Mouse (Mus musculus): Measurements from ENCODE around the gene Mlph. TPM values are rescaled to one million over a fixed set of nuclear protein-coding genes. Genes with fewer than 3 reads are reported as not detected.
A peak's percentile ranks its signal among the peaks of the same experiment; 100 is the strongest.

The Mlph gene
- polyA plus RNA-seq, 1 experiment = 0.89 TPM

GRCm38 (mm10) chr1:90945171-90945570 is 30.3 kb downstream of the Mlph start:
- no peaks in the 10 kb centered on the region for H3K4me1 ChIP-seq (ENCODE audit: control insufficient read depth, insufficient read depth, insufficient read length)
- DNase-seq (ENCODE audit: low read depth in 1 of 2, low spot score in 2 of 2) = no peak
- no peaks in the 10 kb centered on the region for H3K27me3 ChIP-seq (ENCODE audit: control insufficient read depth, insufficient read depth, low read length)
- H3K36me3 ChIP-seq (ENCODE audit: control insufficient read depth, insufficient read depth, low read length) = no peaks in the 10 kb centered on the region
- H3K27ac ChIP-seq (ENCODE audit: insufficient read depth, low read length) = no peak overlapping the region
- TF ChIP-seq CTCF (IDR thresholded peaks at IDR 0.05; ENCODE audit: extremely low read depth, insufficient read depth, insufficient read length, insufficient replicate concordance) (no peak), POLR2A (IDR thresholded peaks at IDR 0.05; ENCODE audit: low read depth, low read length) (no peak)
- WGBS = 79% methylated on average over 10 of the region's 10 CpGs
- H3K4me3 ChIP-seq (ENCODE audit: extremely low read depth, insufficient read depth, insufficient read length) = no peak overlapping the region

GRCm38 (mm10) chr1:90947252-90947651 is 32.4 kb downstream of the Mlph start:
- TF ChIP-seq POLR2A (IDR thresholded peaks at IDR 0.05; ENCODE audit: low read depth, low read length) (no peak), CTCF (IDR thresholded peaks at IDR 0.05; ENCODE audit: extremely low read depth, insufficient read depth, insufficient read length, insufficient replicate concordance) (no peak)
- Histone ChIP-seq H3K4me1 (ENCODE audit: control insufficient read depth, insufficient read depth, insufficient read length) (no peaks in the 10 kb centered on the region), H3K36me3 (ENCODE audit: control insufficient read depth, insufficient read depth, low read length) (no peaks in the 10 kb centered on the region), H3K4me3 (ENCODE audit: extremely low read depth, insufficient read depth, insufficient read length) (no peak overlapping the region), H3K27me3 (ENCODE audit: control insufficient read depth, insufficient read depth, low read length) (no peaks in the 10 kb centered on the region), H3K27ac (ENCODE audit: insufficient read depth, low read length) (no peak overlapping the region)
- WGBS = 45% methylated on average over 2 of the region's 2 CpGs
- no peak for DNase-seq (ENCODE audit: low read depth in 1 of 2, low spot score in 2 of 2)

- TF ChIP-seq POLR2A (IDR thresholded peaks at IDR 0.05; ENCODE audit: low read depth, low read length) (no peak), CTCF (IDR thresholded peaks at IDR 0.05; ENCODE audit: extremely low read depth, insufficient read depth, insufficient read length, insufficient replicate concordance) (no peak)
- no peak for DNase-seq (ENCODE audit: low read depth in 1 of 2, low spot score in 2 of 2)
- WGBS = 12% methylated on average over 9 of the region's 9 CpGs
- H3K4me1 ChIP-seq (ENCODE audit: control insufficient read depth, insufficient read depth, insufficient read length) = no peaks in the 10 kb centered on the region
- no peak overlapping the region for H3K4me3 ChIP-seq (ENCODE audit: extremely low read depth, insufficient read depth, insufficient read length)
- no peaks in the 10 kb centered on the region for H3K36me3 ChIP-seq (ENCODE audit: control insufficient read depth, insufficient read depth, low read length)
- H3K27ac ChIP-seq (ENCODE audit: insufficient read depth, low read length) = no peak overlapping the region
- H3K27me3 ChIP-seq (ENCODE audit: control insufficient read depth, insufficient read depth, low read length) = no peaks in the 10 kb centered on the region
Observed at GRCm38 (mm10) chr1:90949309-90949708, 34.4 kb downstream of the Mlph start.

GRCm38 (mm10) chr1:90951670-90952069 is 36.8 kb downstream of the Mlph start:
- H3K27ac ChIP-seq (ENCODE audit: insufficient read depth, low read length) = no peak overlapping the region
- H3K4me1 ChIP-seq (ENCODE audit: control insufficient read depth, insufficient read depth, insufficient read length) = no peaks in the 10 kb centered on the region
- no peak for DNase-seq (ENCODE audit: low read depth in 1 of 2, low spot score in 2 of 2)
- H3K27me3 ChIP-seq (ENCODE audit: control insufficient read depth, insufficient read depth, low read length) = no peaks in the 10 kb centered on the region
- TF ChIP-seq POLR2A (IDR thresholded peaks at IDR 0.05; ENCODE audit: low read depth, low read length) (no peak), CTCF (IDR thresholded peaks at IDR 0.05; ENCODE audit: extremely low read depth, insufficient read depth, insufficient read length, insufficient replicate concordance) (no peak)
- no peak overlapping the region for H3K4me3 ChIP-seq (ENCODE audit: extremely low read depth, insufficient read depth, insufficient read length)
- 83% methylated on average over 7 of the region's 7 CpGs for WGBS
- H3K36me3 ChIP-seq (ENCODE audit: control insufficient read depth, insufficient read depth, low read length) = no peaks in the 10 kb centered on the region

GRCm38 (mm10) chr1:90952808-90953207 is 37.9 kb downstream of the Mlph start, which contains the start of gene Prlh:
Gene Prlh (plus strand): TSS chr1:90953108.
- Histone ChIP-seq H3K36me3 (ENCODE audit: control insufficient read depth, insufficient read depth, low read length) (no peaks in the 10 kb centered on the region), H3K27me3 (ENCODE audit: control insufficient read depth, insufficient read depth, low read length) (no peaks in the 10 kb centered on the region), H3K4me3 (ENCODE audit: extremely low read depth, insufficient read depth, insufficient read length) (no peak within 1 kb of the TSS), H3K27ac (ENCODE audit: insufficient read depth, low read length) (no peak within 1 kb of the TSS), H3K4me1 (ENCODE audit: control insufficient read depth, insufficient read depth, insufficient read length) (no peaks in the 10 kb centered on the region)
- no peak for DNase-seq (ENCODE audit: low read depth in 1 of 2, low spot score in 2 of 2)
- no peak for TF ChIP-seq CTCF (IDR thresholded peaks at IDR 0.05; ENCODE audit: extremely low read depth, insufficient read depth, insufficient read length, insufficient replicate concordance)
- TF ChIP-seq POLR2A (IDR thresholded peaks at IDR 0.05; ENCODE audit: low read depth, low read length) = no peak
- 89% methylated on average over 8 of the region's 8 CpGs for WGBS

- Histone ChIP-seq H3K27ac (ENCODE audit: insufficient read depth, low read length) (no peak overlapping the region), H3K27me3 (ENCODE audit: control insufficient read depth, insufficient read depth, low read length) (no peaks in the 10 kb centered on the region), H3K4me3 (ENCODE audit: extremely low read depth, insufficient read depth, insufficient read length) (no peak overlapping the region), H3K4me1 (ENCODE audit: control insufficient read depth, insufficient read depth, insufficient read length) (no peaks in the 10 kb centered on the region), H3K36me3 (ENCODE audit: control insufficient read depth, insufficient read depth, low read length) (no peaks in the 10 kb centered on the region)
- no peak for DNase-seq (ENCODE audit: low read depth in 1 of 2, low spot score in 2 of 2)
- TF ChIP-seq POLR2A (IDR thresholded peaks at IDR 0.05; ENCODE audit: low read depth, low read length) = no peak
- TF ChIP-seq CTCF (IDR thresholded peaks at IDR 0.05; ENCODE audit: extremely low read depth, insufficient read depth, insufficient read length, insufficient replicate concordance) = no peak
- WGBS = 81% methylated on average over 11 of the region's 11 CpGs
Observed at GRCm38 (mm10) chr1:90953688-90954087, 38.8 kb downstream of the Mlph start.

GRCm38 (mm10) chr1:90956245-90957096 is 41.6 kb downstream of the Mlph start:
- H3K27me3 ChIP-seq (ENCODE audit: control insufficient read depth, insufficient read depth, low read length) = no peaks in the 10 kb centered on the region
- WGBS = 37% methylated on average over 7 of the region's 7 CpGs
- no peaks in the 10 kb centered on the region for H3K36me3 ChIP-seq (ENCODE audit: control insufficient read depth, insufficient read depth, low read length)
- no peak overlapping the region for H3K27ac ChIP-seq (ENCODE audit: insufficient read depth, low read length)
- no peak for TF ChIP-seq POLR2A (IDR thresholded peaks at IDR 0.05; ENCODE audit: low read depth, low read length)
- peak; percentile 40; the same call in 1 of the 2 replicates for TF ChIP-seq CTCF (IDR thresholded peaks at IDR 0.05; ENCODE audit: extremely low read depth, insufficient read depth, insufficient read length, insufficient replicate concordance)
- H3K4me1 ChIP-seq (ENCODE audit: control insufficient read depth, insufficient read depth, insufficient read length) = no peaks in the 10 kb centered on the region
- H3K4me3 ChIP-seq (ENCODE audit: extremely low read depth, insufficient read depth, insufficient read length) = no peak overlapping the region
- DNase-seq (ENCODE audit: low read depth in 1 of 2, low spot score in 2 of 2) = no peak

Measured in spleen, adult 2 months (tissue).